Mouse (Mus musculus) kidney, embryonic 14.5 days (tissue): ENCODE measurements around the gene Nle1. TPM values are rescaled to one million over a fixed set of nuclear protein-coding genes. Genes with fewer than 3 reads are reported as not detected.

Source experiments
- ATAC-seq: fragments of 200-750 bp; cut with Nextera tagmentation; 2 replicates; pipeline ENCODE4 v1.8.0; 2017; ENCODE audit warnings: moderate number of reproducible peaks, mild to moderate bottlenecking, moderate TSS enrichment, moderate library complexity; ENCODE audit not compliant: low FRiP score, low TSS enrichment
- H3K27ac ChIP-seq: fragments of 300-500 bp; sonication (generic); 2 replicates; pipeline ENCODE4 v1.5.1; 2014; ENCODE audit warnings: low read depth, mild to moderate bottlenecking, low read length, moderate library complexity, mixed read lengths
- H3K27me3 ChIP-seq: fragments of 300-500 bp; sonication (generic); 2 replicates; pipeline ENCODE4 v1.6.1; 2014; ENCODE audit warnings: mild to moderate bottlenecking, low read length; ENCODE audit not compliant: control insufficient read depth, insufficient read depth
- H3K36me3 ChIP-seq: fragments of 300-500 bp; sonication (generic); 2 replicates; pipeline ENCODE4 v1.6.1; 2014; ENCODE audit warnings: low read length, mixed read lengths; ENCODE audit not compliant: control insufficient read depth, insufficient read depth
- H3K4me1 ChIP-seq: fragments of 300-500 bp; sonication (generic); 2 replicates; pipeline ENCODE4 v1.6.1; 2014; ENCODE audit warnings: low read length, mixed read lengths; ENCODE audit not compliant: control insufficient read depth, insufficient read depth
- H3K4me2 ChIP-seq: fragments of 300-500 bp; sonication (generic); replicated peaks from 2 replicates; pipeline ENCODE4 v1.6.1; 2014; ENCODE audit warnings: low read depth, mild to moderate bottlenecking, low read length
- H3K4me3 ChIP-seq: fragments of 300-500 bp; sonication (generic); 2 replicates; pipeline ENCODE4 v1.5.1; 2014; ENCODE audit warnings: mild to moderate bottlenecking, low read length
- H3K9ac ChIP-seq: fragments of 300-500 bp; sonication (generic); 2 replicates; pipeline ENCODE4 v1.6.1; 2014; ENCODE audit warnings: low read depth, mild to moderate bottlenecking, low read length, moderate library complexity
- H3K9me3 ChIP-seq: fragments of 300-500 bp; sonication (generic); 2 replicates; pipeline ENCODE4 v1.6.1; 2016; ENCODE audit warnings: low read length; ENCODE audit not compliant: control insufficient read depth
- WGBS: fragments of 180-500 bp; shearing (Covaris S2); extraction: QIAGEN DNeasy Blood & Tissue Kit; methylation state at CpG from one replicate; pipeline ENCODE4 v1.1.7; 2014; 5-methylcytosine and 5-hydroxymethylcytosine counted together
- polyA plus RNA-seq: library from polyadenylated mRNA; unstranded; fragments of >200 nt; fragmentation: Nextera tagmentation; extraction: Ambion mirVana; gene quantifications from 2 replicates; pipeline ENCODE4 v1.2.1, GENCODE M21; 2014

Gene Nle1
- 32.2 and 33.7 TPM in 2 replicates for polyA plus RNA-seq

DNA sequence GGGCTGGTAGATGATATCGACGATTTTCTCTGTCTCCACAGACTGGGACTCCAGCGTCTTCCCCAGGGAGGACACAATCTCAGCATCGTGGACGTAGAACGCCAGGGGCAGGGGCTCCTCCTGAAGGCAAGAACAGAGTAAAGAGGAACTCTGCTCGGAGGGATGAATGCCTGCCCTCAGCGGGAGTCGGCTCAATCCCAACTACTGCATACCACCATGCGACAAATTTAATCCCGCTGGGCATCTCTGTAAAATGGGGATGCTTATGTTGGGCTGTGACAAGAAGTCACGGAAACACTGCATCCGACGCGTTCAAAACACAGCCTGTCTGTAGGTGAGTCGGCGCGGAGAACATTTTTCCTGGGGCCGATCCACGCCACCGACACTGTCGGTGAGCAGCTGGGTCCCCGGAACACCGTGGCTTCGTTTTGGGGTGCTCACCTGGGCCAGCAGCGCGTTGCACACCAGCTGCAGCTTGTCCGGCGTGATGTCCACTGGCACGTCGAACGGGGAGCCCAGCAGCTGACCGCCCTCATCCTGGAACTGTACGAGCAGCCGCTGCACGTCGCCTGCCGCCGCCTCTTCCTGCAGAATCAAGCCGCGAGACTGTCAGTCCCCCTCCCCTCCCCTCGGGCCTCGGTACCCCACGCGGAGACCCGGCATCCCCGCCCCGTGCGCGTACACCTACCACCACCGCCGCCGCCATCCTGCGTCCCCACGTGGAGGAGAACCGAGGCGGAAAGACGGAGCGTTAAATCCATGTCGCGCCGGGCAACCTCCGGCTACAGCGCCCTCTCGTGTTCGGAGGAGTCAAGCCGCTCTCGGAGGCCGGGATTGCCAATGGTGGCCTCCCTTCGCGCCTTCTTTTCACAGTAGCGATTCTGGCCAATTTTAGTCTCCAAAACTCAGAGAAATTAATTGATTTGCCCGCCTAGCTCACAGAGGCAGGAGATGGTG, at the start of gene Nle1:
TSS of gene Nle1 (minus strand) at position 761 of the 957 bp plus-strand sequence.
- Histone ChIP-seq H3K36me3 (peaks cover 36% of the 10 kb centered on the region), H3K4me1 (peaks cover 4% of the 10 kb centered on the region; the same call in 1 of the 2 replicates), H3K4me3 (peak within 1 kb of the TSS; percentile 61), H3K27ac (no peak within 1 kb of the TSS), H3K27me3 (no peaks in the 10 kb centered on the region; the same call in 1 of the 2 replicates), H3K9ac (peak within 1 kb of the TSS; percentile 72), H3K4me2 (peak within 1 kb of the TSS; percentile 83), H3K9me3 (no peaks in the 10 kb centered on the region)
- WGBS: 2% methylated on average over 66 of the region's 73 CpGs
- ATAC-seq: peak; percentile 80

DNA sequence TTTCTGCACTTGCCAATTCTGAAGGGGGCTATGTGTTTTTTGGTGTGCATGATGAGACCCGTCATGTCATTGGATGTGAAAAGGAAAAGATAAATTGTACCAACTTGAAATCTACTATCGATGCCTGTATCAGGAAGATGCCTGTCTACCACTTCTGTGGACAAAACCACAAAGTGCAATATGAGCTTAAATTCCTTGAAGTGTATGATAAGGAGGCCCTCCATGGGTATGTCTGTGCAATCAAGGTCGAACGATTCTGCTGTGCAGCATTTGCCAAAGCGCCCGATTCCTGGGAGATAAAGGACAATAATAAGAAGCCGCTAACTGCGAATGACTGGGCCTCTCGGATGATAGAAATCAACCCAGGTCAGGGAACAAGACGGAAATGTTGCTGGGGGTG, 48.7 kb upstream of the Nle1 start:
- Histone ChIP-seq H3K9ac (no peak overlapping the region), H3K27me3 (peaks cover 17% of the 10 kb centered on the region; the same call in 1 of the 2 replicates), H3K4me3 (no peak overlapping the region), H3K9me3 (no peaks in the 10 kb centered on the region), H3K4me1 (no peaks in the 10 kb centered on the region), H3K27ac (no peak overlapping the region), H3K36me3 (no peaks in the 10 kb centered on the region), H3K4me2 (no peak overlapping the region)
- WGBS: 74% methylated on average over 10 of the region's 10 CpGs
- no peak for ATAC-seq

DNA sequence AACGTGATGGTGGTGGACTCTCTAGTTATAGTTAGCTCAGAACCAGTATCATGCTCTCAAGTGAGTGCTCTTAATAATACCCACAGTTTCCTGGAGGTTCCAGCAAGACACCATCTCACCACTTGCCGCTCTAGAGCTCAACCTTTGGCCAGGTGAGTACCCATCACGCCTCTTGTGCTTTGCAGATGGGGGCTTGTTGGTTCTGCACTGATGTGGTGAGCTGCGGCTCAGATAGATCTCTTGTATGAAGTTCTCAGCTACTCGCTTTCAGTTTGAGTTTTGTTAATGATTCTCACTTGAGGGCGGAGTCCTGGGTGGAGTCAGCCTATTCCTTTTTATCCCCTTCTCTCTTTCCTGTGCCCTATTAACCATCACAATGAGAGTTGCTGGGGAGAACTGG, 46.4 kb upstream of the Nle1 start:
- Histone ChIP-seq H3K36me3 (no peaks in the 10 kb centered on the region), H3K4me3 (no peak overlapping the region), H3K4me2 (no peak overlapping the region), H3K9me3 (no peaks in the 10 kb centered on the region), H3K4me1 (no peaks in the 10 kb centered on the region), H3K27me3 (peaks cover 21% of the 10 kb centered on the region), H3K27ac (no peak overlapping the region), H3K9ac (no peak overlapping the region)
- WGBS: 68% methylated on average over 6 of the region's 6 CpGs
- ATAC-seq: no peak

DNA sequence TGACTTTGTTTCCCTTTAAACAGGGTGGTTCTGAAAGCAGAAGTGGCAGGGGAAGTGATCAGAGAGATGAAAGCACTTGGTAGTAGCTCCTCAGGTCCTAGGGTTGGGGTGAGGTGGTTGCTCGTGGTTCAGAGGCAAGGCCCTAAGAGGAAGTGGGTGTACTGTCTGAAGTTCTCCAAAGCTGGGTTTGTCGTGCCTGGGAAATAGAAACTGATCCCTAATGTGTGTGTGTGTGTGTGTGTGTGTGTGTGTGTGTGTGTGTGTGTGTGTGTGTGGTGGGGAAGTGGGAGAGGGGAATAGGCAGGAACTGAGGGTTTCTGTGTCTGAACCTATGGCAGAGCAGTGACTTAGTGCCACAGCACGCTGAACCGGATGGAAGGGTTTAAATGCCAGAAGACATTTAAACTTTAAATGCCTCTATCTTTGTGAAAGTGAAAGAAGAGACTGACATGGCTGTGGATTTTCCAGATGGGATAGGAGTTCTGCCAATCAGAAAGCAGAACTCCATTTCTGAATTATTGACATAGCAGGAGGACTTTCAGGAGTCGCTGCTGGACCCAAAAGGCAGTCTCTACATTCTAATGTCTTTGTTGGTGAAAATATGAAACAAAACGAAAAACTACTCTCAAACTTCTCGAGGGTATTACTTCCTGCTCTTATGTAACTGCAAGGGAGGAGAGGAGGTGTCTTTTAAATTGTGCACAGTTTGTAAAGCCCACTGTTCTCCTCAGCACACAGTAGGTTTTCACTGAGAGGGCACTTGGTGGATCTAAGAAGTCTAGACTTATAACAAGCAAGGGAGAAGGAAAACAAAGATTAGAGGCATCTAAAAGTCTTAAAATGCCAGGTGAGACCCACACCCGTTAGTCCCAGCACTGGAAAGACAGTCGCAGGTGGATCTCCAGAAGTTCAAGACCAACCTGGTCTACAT, 44.7 kb upstream of the Nle1 start:
- WGBS: 62% methylated on average over 9 of the region's 9 CpGs
- peak overlapping the region; percentile 18; the same call in 1 of the 2 replicates for H3K4me3 ChIP-seq
- peaks cover 21% of the 10 kb centered on the region for H3K27me3 ChIP-seq
- ATAC-seq: no peak
- H3K4me1 ChIP-seq: no peaks in the 10 kb centered on the region
- no peak overlapping the region for H3K9ac ChIP-seq
- H3K27ac ChIP-seq: no peak overlapping the region
- no peaks in the 10 kb centered on the region for H3K36me3 ChIP-seq
- H3K4me2 ChIP-seq: peak overlapping the region; percentile 31; the same call in 1 of the 2 replicates
- no peaks in the 10 kb centered on the region for H3K9me3 ChIP-seq

DNA sequence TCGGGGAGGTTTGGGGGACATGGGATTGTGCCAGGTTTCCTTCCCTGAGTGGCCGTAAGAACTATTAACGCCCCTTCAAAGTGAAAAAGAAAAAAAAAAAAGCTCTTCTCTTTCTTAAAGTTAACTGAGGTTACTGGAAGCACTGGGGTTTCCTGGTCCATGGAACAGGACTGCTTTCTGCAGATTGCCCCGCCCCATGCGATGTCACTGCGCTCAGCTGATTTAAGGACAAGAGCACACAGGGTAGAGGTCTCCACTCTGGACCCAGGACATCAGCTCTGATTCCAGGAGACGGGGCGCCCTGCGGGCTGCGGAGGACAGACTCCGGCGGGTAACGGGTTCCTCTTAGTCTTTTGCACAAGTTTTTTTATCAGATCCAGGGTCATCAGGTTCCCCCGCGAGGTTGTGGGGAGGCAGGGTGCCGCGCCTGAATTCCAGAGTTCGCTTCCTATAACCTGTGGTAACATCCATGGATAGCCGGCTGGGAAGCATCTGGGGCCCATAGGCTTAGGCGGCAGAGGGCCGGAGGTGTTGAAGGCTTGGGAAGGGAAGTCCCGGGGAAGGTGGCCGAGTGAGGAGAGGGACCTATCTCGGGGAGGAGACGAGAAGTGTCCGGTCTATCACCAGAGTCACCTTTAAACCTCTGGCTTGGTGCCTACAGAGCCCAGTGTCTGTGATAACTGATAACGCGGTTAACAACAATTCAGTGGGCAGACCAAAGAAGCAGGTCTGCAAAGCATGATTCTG, 43.8 kb upstream of the Nle1 start:
- H3K27ac ChIP-seq: no peak overlapping the region

DNA sequence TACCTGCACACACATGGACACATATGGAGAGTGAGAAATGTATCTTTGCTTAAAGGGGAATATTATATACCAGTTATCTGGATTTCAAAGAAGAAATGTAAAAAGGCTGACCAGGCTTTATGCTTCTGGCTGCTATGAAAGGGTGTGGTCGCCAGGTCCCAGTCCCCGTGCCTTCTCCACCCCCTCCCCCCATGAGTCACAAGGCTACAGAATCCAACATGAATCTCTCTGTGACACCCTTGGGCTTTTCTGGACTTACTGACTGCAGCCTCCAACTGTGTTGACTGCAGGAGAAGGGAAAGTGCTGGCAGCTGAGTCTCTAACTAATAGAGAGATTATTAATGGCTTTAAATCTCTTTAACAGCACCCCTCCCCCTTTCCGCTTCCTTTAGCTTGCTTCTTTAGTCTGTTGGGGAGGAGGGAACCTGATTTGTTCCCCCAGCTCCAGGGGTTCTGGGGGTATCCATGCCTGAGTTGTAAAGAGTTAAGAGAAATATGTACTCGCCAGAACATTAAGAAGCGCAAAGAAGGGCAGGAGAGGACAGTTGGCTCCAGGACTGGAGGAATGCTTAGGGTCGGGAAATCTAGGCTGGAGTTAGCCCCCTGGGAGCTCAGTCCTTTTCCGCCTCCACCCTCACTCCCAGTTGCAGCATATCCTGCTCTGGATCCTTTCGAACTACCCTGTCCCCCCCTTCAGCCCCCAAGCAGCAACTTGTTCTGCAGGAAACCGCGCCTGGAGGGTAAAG, 42.7 kb upstream of the Nle1 start, which contains the start of gene Slfn5:
TSS of gene Slfn5 (plus strand) at position 614 of the 746 bp plus-strand sequence.
- Histone ChIP-seq H3K4me3 (peak within 1 kb of the TSS; percentile 18), H3K9ac (no peak within 1 kb of the TSS), H3K36me3 (no peaks in the 10 kb centered on the region), H3K27ac (no peak within 1 kb of the TSS; the same call in 1 of the 2 replicates), H3K9me3 (no peaks in the 10 kb centered on the region), H3K4me2 (peak within 1 kb of the TSS; percentile 31), H3K27me3 (peaks cover 21% of the 10 kb centered on the region), H3K4me1 (no peaks in the 10 kb centered on the region)
- 7% methylated on average over 10 of the region's 10 CpGs for WGBS
- peak; percentile 66 for ATAC-seq

More for the DNA sequence above, 43.8 kb upstream of the Nle1 start:
- 5% methylated on average over 28 of the region's 28 CpGs for WGBS
- ATAC-seq: peak; percentile 79; the same call in 1 of the 2 replicates
- Histone ChIP-seq H3K36me3 (no peaks in the 10 kb centered on the region), H3K4me2 (peak overlapping the region; percentile 31), H3K9me3 (no peaks in the 10 kb centered on the region), H3K4me1 (no peaks in the 10 kb centered on the region), H3K27me3 (peaks cover 21% of the 10 kb centered on the region), H3K4me3 (peak overlapping the region; percentile 18), H3K9ac (no peak overlapping the region)

DNA sequence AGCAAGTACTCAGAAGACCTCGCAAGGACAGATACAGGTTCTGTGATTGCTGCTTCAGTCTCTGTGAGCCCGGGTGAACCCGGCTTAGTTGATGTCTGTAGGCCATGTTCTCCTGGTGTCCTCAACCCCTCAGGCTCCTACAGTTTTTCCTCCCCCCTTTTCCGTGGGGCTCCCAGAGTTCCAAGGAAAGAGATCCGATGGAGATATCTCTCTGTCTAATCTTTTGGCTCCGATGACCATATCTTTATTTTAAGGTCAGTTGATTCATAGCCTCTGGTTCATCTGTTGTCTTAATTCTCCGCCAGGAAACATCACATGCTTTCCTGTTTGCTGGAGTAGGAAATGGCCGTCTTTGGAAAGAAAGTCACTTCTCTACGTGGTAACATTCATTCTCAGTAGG, 40.8 kb upstream of the Nle1 start:
- ATAC-seq: no peak
- 73% methylated on average over 9 of the region's 9 CpGs for WGBS
- Histone ChIP-seq H3K9ac (no peak overlapping the region), H3K27me3 (peaks cover 21% of the 10 kb centered on the region), H3K27ac (no peak overlapping the region), H3K9me3 (no peaks in the 10 kb centered on the region), H3K4me2 (no peak overlapping the region), H3K4me1 (no peaks in the 10 kb centered on the region), H3K4me3 (no peak overlapping the region), H3K36me3 (no peaks in the 10 kb centered on the region)

DNA sequence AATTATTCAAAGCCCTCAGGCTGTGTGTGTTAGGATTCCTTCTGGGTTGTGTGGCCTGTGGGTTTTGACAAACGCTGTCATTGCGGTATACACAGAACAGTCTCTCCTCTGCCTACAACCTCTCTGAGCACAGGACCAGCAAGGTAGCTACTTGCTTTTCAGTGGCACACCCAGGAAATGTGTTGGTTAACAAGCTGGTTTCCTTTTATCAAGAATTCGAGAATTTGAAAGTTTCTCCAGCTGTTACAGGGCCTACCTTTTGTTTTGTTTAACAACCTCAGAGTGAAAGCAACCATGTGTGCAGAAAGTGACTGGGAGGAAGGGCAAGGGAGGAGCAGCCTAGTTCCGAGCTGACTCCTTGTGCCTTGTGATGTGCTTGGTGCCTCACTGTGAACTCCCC, 39.2 kb upstream of the Nle1 start:
- 43% methylated on average over 4 of the region's 4 CpGs for WGBS
- H3K27ac ChIP-seq: no peak overlapping the region
- no peak overlapping the region for H3K4me3 ChIP-seq

More for the DNA sequence above, 39.2 kb upstream of the Nle1 start:
- Histone ChIP-seq H3K36me3 (no peaks in the 10 kb centered on the region), H3K9ac (no peak overlapping the region), H3K9me3 (no peaks in the 10 kb centered on the region), H3K4me2 (no peak overlapping the region), H3K27me3 (peaks cover 15% of the 10 kb centered on the region), H3K4me1 (no peaks in the 10 kb centered on the region)
- no peak for ATAC-seq
